Mouse (Mus musculus) megakaryocyte, embryonic 14.5 days (primary cell): ENCODE data around the gene Nudt4.

Source experiments
- FLI1 ChIP-seq: IDR thresholded peaks from 2 replicates; pipeline ENCODE4 v1.6.1; 2012; ENCODE audit warnings: low read length, inconsistent platforms, mixed read lengths
- GATA1 ChIP-seq: IDR thresholded peaks from 3 replicates; pipeline ENCODE4 v1.6.1; 2012; ENCODE audit warnings: mixed read lengths, low read length, inconsistent platforms, borderline replicate concordance

DNA sequence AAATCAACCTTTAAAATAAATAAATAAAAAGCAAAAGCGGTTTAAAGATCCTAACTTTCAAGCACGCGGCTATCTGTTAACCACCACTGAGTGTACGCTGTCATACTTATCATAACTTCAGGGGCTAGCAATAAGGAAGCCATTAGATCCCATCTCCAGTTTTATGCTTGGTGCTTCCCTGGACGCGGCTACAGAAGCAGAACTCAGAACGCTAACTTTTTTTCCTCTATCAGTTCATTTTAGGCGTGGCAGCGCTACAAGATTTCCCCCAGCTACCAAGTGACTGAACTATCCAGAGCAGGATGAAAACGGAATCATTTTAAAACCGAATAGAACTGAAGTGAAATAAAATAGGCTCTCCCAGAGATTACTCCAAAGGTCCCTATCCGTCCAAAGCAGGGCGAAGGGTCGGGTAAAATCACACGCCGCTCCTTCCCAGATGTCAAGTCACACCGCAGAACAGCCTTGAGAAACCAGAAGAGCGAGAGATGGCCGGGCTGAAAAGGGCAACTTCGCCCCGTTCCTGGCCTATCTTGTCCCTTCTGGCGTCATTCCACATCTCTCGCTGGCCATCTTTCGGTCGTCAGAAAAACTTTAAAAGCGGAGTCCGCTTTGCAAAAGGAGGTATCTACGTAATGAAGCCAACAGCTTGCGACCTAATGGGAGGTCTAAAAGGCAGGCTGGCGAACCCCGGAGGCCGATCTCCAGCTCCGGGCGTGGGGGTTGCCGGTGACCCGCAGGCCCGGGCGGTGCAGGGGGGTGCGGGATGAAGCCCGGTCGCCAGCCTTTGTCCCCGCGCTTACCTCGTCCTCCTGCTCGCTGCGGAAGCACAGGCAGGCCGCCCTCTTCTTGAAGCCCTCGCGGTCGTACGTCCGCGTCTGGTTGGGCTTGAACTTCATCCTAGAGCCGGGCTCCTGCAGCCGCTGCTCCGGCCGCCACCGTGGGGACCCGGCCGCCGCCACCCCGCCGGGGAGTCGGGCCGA is 796 bp downstream of the Nudt4 start:
- TF ChIP-seq GATA1 (no peak), FLI1 (no peak)
